Mouse (Mus musculus): ENCODE results near the gene Papln. TPM values are rescaled to one million over a fixed set of nuclear protein-coding genes. Genes with fewer than 3 reads are reported as not detected.

The Papln gene
- total and polyA plus RNA-seq, 3 experiments: 0.04 to 0.07 TPM; not detected in 1

DNA sequence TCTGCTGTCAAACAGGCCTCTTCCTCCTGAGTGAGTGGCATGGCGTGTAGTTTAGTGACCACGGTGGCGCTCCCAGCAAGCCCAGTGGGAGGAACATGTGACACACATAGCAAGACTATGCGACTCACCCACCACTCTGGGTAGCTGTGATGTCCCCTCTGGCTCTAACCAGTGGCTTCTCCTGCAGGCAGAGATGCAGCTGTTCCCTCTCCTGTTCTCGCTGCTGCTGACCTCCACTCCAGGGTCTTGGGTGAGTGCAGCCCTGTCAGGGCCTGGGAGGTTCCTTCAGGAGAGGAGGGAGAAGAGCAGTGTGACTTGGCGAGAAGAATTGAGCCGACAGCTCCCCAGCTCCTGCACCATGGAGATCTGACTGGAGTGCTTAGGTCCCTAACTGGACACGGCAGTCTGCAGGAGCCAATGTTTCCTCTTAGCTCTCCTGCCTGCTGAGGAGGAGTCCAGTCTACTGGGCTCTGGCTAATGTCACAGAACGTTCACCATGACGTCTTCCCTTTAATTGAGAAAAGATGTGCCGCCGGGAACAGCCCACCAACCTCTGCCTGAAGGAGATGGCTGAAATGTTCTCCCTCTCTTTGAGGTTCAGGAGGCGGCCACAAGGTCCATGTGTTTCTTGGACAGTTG, 2.6 kb downstream of the Papln start:
- no peaks in the 10 kb centered on the region for H3K27me3 ChIP-seq (ENCODE audit: control insufficient read depth in 1 of 2, insufficient read depth in 2 of 2, low read length in 2 of 2)
- H3K9ac ChIP-seq (ENCODE audit: control insufficient read depth, low read depth, low read length, poor library complexity, severe bottlenecking): no peak overlapping the region
- H3K4me3 ChIP-seq (ENCODE audit: control insufficient read depth in 1 of 2, insufficient read depth in 1 of 2, low read depth in 2 of 2, low read length in 2 of 2): no peak overlapping the region
- DNase-seq (ENCODE audit: low read depth, low spot score): no peak
- H3K36me3 ChIP-seq (ENCODE audit: control insufficient read depth in 1 of 2, insufficient read depth in 2 of 2, low read length in 2 of 2): no peaks in the 10 kb centered on the region
- no peak for TF ChIP-seq E2F4 (IDR thresholded peaks at IDR 0.05; ENCODE audit: borderline replicate concordance, low read depth, low read length)
- TF ChIP-seq HCFC1 (IDR thresholded peaks at IDR 0.05; ENCODE audit: low read depth, low read length): no peak
- no peak for TF ChIP-seq MEF2A (IDR thresholded peaks at IDR 0.05; ENCODE audit: extremely low read depth, insufficient replicate concordance, low read depth, low read length, poor library complexity, severe bottlenecking)
- no peak for TF ChIP-seq TCF12 (IDR thresholded peaks at IDR 0.05; ENCODE audit: low read depth, low read length)
- no peaks in the 10 kb centered on the region; a peak in 1 of 4 replicates for H3K4me1 ChIP-seq (ENCODE audit: control insufficient read depth in 1 of 2, insufficient read depth in 2 of 2, low read length in 2 of 2)
- no peaks in the 10 kb centered on the region for H3K79me2 ChIP-seq (ENCODE audit: control insufficient read depth, insufficient read depth, low read length, poor library complexity)
- H3K27ac ChIP-seq (ENCODE audit: control insufficient read depth, low read depth, low read length): no peak overlapping the region
- no peaks in the 10 kb centered on the region for H3K9me3 ChIP-seq (replicated peaks; ENCODE audit: insufficient read depth, low read length)

DNA sequence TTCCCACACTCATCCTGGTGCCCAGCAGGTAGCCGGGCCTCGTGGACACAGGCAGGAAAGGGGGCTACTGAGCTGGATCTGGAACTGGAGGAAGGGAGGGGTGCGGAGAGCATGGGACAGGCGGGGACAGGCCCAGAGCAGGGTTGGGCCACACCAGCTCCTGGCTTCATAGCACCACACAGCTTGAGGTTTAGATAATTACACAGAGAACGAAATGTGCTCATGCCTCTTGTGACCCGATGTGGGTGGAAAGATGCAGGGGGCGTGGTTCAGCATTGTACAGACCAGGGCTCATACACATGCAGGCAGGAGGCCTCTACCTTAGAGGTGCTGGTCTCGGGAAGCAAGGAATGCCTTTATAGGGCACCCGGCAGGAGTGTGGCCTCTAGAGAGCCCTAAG, 4.4 kb downstream of the Papln start:
- Histone ChIP-seq H3K4me3 (ENCODE audit: control insufficient read depth in 1 of 2, insufficient read depth in 1 of 2, low read depth in 2 of 2, low read length in 2 of 2) (no peak overlapping the region), H3K9me3 (replicated peaks; ENCODE audit: insufficient read depth, low read length) (no peaks in the 10 kb centered on the region), H3K79me2 (ENCODE audit: control insufficient read depth, insufficient read depth, low read length, poor library complexity) (no peaks in the 10 kb centered on the region), H3K27me3 (ENCODE audit: control insufficient read depth in 1 of 2, insufficient read depth in 2 of 2, low read length in 2 of 2) (no peaks in the 10 kb centered on the region), H3K27ac (ENCODE audit: control insufficient read depth, low read depth, low read length) (no peak overlapping the region), H3K4me1 (ENCODE audit: control insufficient read depth in 1 of 2, insufficient read depth in 2 of 2, low read length in 2 of 2) (no peaks in the 10 kb centered on the region; a peak in 1 of 4 replicates), H3K36me3 (ENCODE audit: control insufficient read depth in 1 of 2, insufficient read depth in 2 of 2, low read length in 2 of 2) (no peaks in the 10 kb centered on the region), H3K9ac (ENCODE audit: control insufficient read depth, low read depth, low read length, poor library complexity, severe bottlenecking) (no peak overlapping the region)
- TF ChIP-seq GABPA (IDR thresholded peaks at IDR 0.05; ENCODE audit: low read depth, low read length) (no peak), TBP (IDR thresholded peaks at IDR 0.05; ENCODE audit: low read depth, low read length) (no peak), NRF1 (IDR thresholded peaks at IDR 0.05; ENCODE audit: insufficient read depth, low read depth, low read length, poor library complexity, severe bottlenecking) (no peak), MEF2A (IDR thresholded peaks at IDR 0.05; ENCODE audit: extremely low read depth, insufficient replicate concordance, low read depth, low read length, poor library complexity, severe bottlenecking) (no peak)
- DNase-seq (ENCODE audit: low read depth, low spot score): no peak

DNA sequence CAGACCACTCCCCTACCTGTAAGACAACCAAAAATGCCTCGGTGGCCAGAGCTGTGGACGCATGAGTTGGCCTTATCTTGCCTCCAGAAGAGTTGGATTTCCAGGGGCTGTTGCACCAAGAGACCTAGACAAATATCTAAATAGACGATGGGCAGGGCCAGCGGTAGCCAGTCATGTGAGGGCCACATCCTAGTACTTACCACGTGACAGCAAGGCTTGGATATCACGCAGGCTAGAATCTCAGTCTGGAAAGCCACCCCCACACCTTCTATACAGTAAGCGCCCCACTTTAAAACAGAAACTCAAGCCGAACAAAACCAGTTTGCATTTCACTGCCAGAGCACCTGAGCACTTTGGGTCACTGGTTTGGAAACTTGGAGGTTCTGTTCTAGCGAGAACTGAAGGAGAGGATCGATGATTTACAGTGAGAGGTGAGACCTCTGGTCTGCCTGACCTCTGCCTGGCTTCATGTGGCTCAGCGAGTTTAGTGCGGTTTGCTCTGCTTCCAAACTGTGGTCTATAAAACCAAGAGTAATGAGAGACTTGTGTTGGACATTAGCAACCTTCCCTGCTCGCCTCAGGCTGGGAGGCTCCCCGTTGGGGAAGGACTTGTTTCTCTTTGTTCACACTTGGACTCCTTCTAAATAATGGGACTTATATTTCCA, 4.9 kb downstream of the Papln start:
- Histone ChIP-seq H3K9ac (ENCODE audit: control insufficient read depth, low read depth, low read length, poor library complexity, severe bottlenecking) (no peak overlapping the region), H3K27me3 (ENCODE audit: control insufficient read depth in 1 of 2, insufficient read depth in 2 of 2, low read length in 2 of 2) (no peaks in the 10 kb centered on the region), H3K4me1 (ENCODE audit: control insufficient read depth in 1 of 2, insufficient read depth in 2 of 2, low read length in 2 of 2) (no peaks in the 10 kb centered on the region; a peak in 1 of 4 replicates), H3K9me3 (replicated peaks; ENCODE audit: insufficient read depth, low read length) (no peaks in the 10 kb centered on the region), H3K27ac (ENCODE audit: control insufficient read depth, low read depth, low read length) (no peak overlapping the region), H3K79me2 (ENCODE audit: control insufficient read depth, insufficient read depth, low read length, poor library complexity) (no peaks in the 10 kb centered on the region), H3K36me3 (ENCODE audit: control insufficient read depth in 1 of 2, insufficient read depth in 2 of 2, low read length in 2 of 2) (no peaks in the 10 kb centered on the region), H3K4me3 (ENCODE audit: control insufficient read depth in 1 of 2, insufficient read depth in 1 of 2, low read depth in 2 of 2, low read length in 2 of 2) (no peak overlapping the region)
- TF ChIP-seq USF1 (IDR thresholded peaks at IDR 0.05; ENCODE audit: low read depth, low read length) (peak; percentile 73), GATA1 (IDR thresholded peaks at IDR 0.05; ENCODE audit: low read depth, low read length) (no peak), KAT2A (conservative IDR thresholded peaks at IDR 0.05; ENCODE audit: low read depth, low read length) (no peak)
- no peak for DNase-seq (ENCODE audit: low read depth, low spot score)

Data from MEL (cell line).